Mouse (Mus musculus) liver, embryonic 14.5 days (tissue): ENCODE data around the gene Hist1h3f. TPM values are rescaled to one million over a fixed set of nuclear protein-coding genes. Genes with fewer than 3 reads are reported as not detected.

Source experiments
- ATAC-seq: fragments of 200-750 bp; cut with Nextera tagmentation; 2 replicates; pipeline ENCODE4 v1.8.0; 2017; ENCODE audit warnings: moderate number of reproducible peaks, mild to moderate bottlenecking, moderate library complexity; ENCODE audit not compliant: insufficient read depth
- DNase-seq, 3 experiments: peaks; one replicate each; pipeline ENCODE4 v3.0.0-alpha.2; 2012 to 2013; ENCODE audit warnings: low read depth in 3 of 3, low spot score in 3 of 3
- H3K27ac ChIP-seq: fragments of 300-500 bp; sonication (generic); 2 replicates; pipeline ENCODE4 v1.5.1; 2014; ENCODE audit warnings: moderate library complexity, mild to moderate bottlenecking, control low read depth, inconsistent platforms
- H3K27me3 ChIP-seq: fragments of 300-500 bp; sonication (generic); 2 replicates; pipeline ENCODE4 v1.6.1; 2014; ENCODE audit warnings: mild to moderate bottlenecking, low read length, moderate library complexity; ENCODE audit not compliant: control insufficient read depth, insufficient read depth
- H3K36me3 ChIP-seq: fragments of 300-500 bp; sonication (generic); replicated peaks from 2 replicates; pipeline ENCODE4 v1.6.1; 2014; ENCODE audit warnings: low read depth; ENCODE audit not compliant: control insufficient read depth, insufficient read depth
- H3K4me1 ChIP-seq, 2 experiments: fragments of 200-500 bp in 1 of 2; fragments of 300-500 bp in 1 of 2; sonication (generic) in 1 of 2; replicated peaks; 2 replicates each; pipeline ENCODE4 v1.6.1; 2012 to 2014; ENCODE audit warnings: antibody characterized with exemption in 1 of 2, inconsistent platforms in 1 of 2, low read length in 1 of 2; ENCODE audit not compliant: control insufficient read depth in 2 of 2, insufficient read depth in 2 of 2
- H3K4me2 ChIP-seq: fragments of 300-500 bp; sonication (generic); 2 replicates; pipeline ENCODE4 v1.6.1; 2014; ENCODE audit warnings: low read depth, mild to moderate bottlenecking, control low read depth, moderate library complexity
- H3K4me3 ChIP-seq, 2 experiments: fragments of 200-500 bp in 1 of 2; fragments of 300-500 bp in 1 of 2; sonication (generic) in 1 of 2; 2 replicates each; pipeline ENCODE4 v1.5.1; 2012 to 2014; ENCODE audit warnings: low read depth in 2 of 2, low read length in 2 of 2, mild to moderate bottlenecking in 2 of 2, control low read depth in 1 of 2, inconsistent platforms in 1 of 2, moderate library complexity in 1 of 2; ENCODE audit not compliant: insufficient read depth in 1 of 2
- H3K9ac ChIP-seq: fragments of 300-500 bp; sonication (generic); replicated peaks from 2 replicates; pipeline ENCODE4 v1.6.1; 2014; ENCODE audit warnings: mild to moderate bottlenecking, control low read depth, moderate library complexity
- H3K9me3 ChIP-seq: fragments of 300-500 bp; sonication (generic); 2 replicates; pipeline ENCODE4 v1.6.1; 2016; ENCODE audit warnings: low read length, mixed read lengths; ENCODE audit not compliant: control insufficient read depth
- CTCF ChIP-seq: IDR thresholded peaks from 2 replicates; pipeline ENCODE4 v1.5.1; 2016; ENCODE audit warnings: antibody characterized with exemption, low read depth, control low read depth
- EP300 ChIP-seq: IDR thresholded peaks from 2 replicates; pipeline ENCODE4 v1.6.1; 2016; ENCODE audit warnings: antibody characterized with exemption, low read depth
- WGBS: fragments of 180-500 bp; shearing (Covaris S2); extraction: QIAGEN DNeasy Blood & Tissue Kit; methylation state at CpG from one replicate; pipeline ENCODE4 v1.1.7; 2014; ENCODE audit not compliant: insufficient replicate concordance; 5-methylcytosine and 5-hydroxymethylcytosine counted together
- polyA plus RNA-seq, 2 experiments: library from polyadenylated mRNA; depleted of rRNA in 1 of 2; stranded (reverse) in 1 of 2; unstranded in 1 of 2; fragments of >200 nt; fragmentation: Nextera tagmentation in 1 of 2; extraction: Ambion mirVana in 1 of 2; gene quantifications; 2 replicates each; pipeline versions ENCODE4 v1.2.1 to v1.2.3; 2012 to 2014

Hist1h3f gene
- polyA plus RNA-seq, 2 experiments: 1.1 to 5.1 TPM

- no peak for DNase-seq
- Histone ChIP-seq H3K27me3 (no peaks in the 10 kb centered on the region), H3K4me2 (no peak overlapping the region), H3K9ac (no peak overlapping the region), H3K4me3 (no peak overlapping the region), H3K9me3 (no peaks in the 10 kb centered on the region), H3K27ac (no peak overlapping the region), H3K4me1 (peaks cover 0 to 18% of the 10 kb centered on the region in 2 experiments; a peak in 3 of 4 replicates), H3K36me3 (no peaks in the 10 kb centered on the region)
- TF ChIP-seq EP300 (no peak), CTCF (no peak)
- no peak for ATAC-seq
- WGBS: 62% methylated on average over 5 of the region's 5 CpGs
Measured at GRCm38 (mm10) chr13:23515281-23515680, 28.6 kb upstream of the Hist1h3f start.

- H3K4me2 ChIP-seq: peak overlapping the region; percentile 99
- DNase-seq: no peak
- H3K9me3 ChIP-seq: no peaks in the 10 kb centered on the region
- ATAC-seq: no peak
- H3K4me1 ChIP-seq: peaks cover 3 to 19% of the 10 kb centered on the region in 2 experiments
- H3K4me3 ChIP-seq: peak overlapping the region; percentile 39 to 64; a peak in 3 of 4 replicates
- no peak overlapping the region for H3K27ac ChIP-seq
- no peaks in the 10 kb centered on the region for H3K27me3 ChIP-seq
- H3K36me3 ChIP-seq: no peaks in the 10 kb centered on the region
- 52% methylated on average over 15 of the region's 15 CpGs for WGBS
- no peak for TF ChIP-seq EP300
- no peak for TF ChIP-seq CTCF
- H3K9ac ChIP-seq: peak overlapping the region; percentile 50
Measured at GRCm38 (mm10) chr13:23515826-23516620, 27.8 kb upstream of the Hist1h3f start.

GRCm38 (mm10) chr13:23516822-23517602 lies 26.8 kb upstream of the Hist1h3f start:
- H3K4me1 ChIP-seq: peaks cover 7 to 17% of the 10 kb centered on the region in 2 experiments
- TF ChIP-seq CTCF (no peak), EP300 (peak; percentile 51)

GRCm38 (mm10) chr13:23517603-23518294 lies 26.1 kb upstream of the Hist1h3f start:
- ATAC-seq (peak; percentile 83), DNase-seq (peak; percentile 81 to 86 (median 85))
- Histone ChIP-seq H3K4me1 (peaks cover 7 to 19% of the 10 kb centered on the region in 2 experiments), H3K9ac (peak overlapping the region; percentile 72), H3K27ac (peak overlapping the region; percentile 82), H3K36me3 (no peaks in the 10 kb centered on the region), H3K27me3 (no peaks in the 10 kb centered on the region), H3K4me3 (peak overlapping the region; percentile 64 to 76), H3K9me3 (no peaks in the 10 kb centered on the region), H3K4me2 (peak overlapping the region; percentile 99)
- WGBS: under 1% methylated on average over 27 of the region's 27 CpGs
- peak; percentile 29; the same call in 1 of the 2 replicates for TF ChIP-seq EP300
- TF ChIP-seq CTCF: no peak

More at GRCm38 (mm10) chr13:23516822-23517602, 26.8 kb upstream of the Hist1h3f start:
- Histone ChIP-seq H3K4me3 (peak overlapping the region; percentile 64 to 76), H3K27ac (peak overlapping the region; percentile 77), H3K27me3 (no peaks in the 10 kb centered on the region), H3K36me3 (no peaks in the 10 kb centered on the region), H3K4me2 (peak overlapping the region; percentile 99), H3K9me3 (no peaks in the 10 kb centered on the region), H3K9ac (peak overlapping the region; percentile 66)
- DNase-seq (peak in 1 of 3 experiments; percentile 67), ATAC-seq (peak; percentile 64)
- under 1% methylated on average over 19 of the region's 19 CpGs for WGBS
